Mouse (Mus musculus) yolk sac, embryonic 10.5 days (tissue): ENCODE data around the gene Frs3.
"Not testable (repeated sequence)": the region's sequence is repeated elsewhere in the genome, so short reads cannot be mapped to it uniquely, and the experiment has no call there.

Source experiments
- DNase-seq: peaks from one replicate; pipeline ENCODE4 v3.0.0-alpha.2; 2017; ENCODE audit warnings: low spot score

Frs3 gene

DNA sequence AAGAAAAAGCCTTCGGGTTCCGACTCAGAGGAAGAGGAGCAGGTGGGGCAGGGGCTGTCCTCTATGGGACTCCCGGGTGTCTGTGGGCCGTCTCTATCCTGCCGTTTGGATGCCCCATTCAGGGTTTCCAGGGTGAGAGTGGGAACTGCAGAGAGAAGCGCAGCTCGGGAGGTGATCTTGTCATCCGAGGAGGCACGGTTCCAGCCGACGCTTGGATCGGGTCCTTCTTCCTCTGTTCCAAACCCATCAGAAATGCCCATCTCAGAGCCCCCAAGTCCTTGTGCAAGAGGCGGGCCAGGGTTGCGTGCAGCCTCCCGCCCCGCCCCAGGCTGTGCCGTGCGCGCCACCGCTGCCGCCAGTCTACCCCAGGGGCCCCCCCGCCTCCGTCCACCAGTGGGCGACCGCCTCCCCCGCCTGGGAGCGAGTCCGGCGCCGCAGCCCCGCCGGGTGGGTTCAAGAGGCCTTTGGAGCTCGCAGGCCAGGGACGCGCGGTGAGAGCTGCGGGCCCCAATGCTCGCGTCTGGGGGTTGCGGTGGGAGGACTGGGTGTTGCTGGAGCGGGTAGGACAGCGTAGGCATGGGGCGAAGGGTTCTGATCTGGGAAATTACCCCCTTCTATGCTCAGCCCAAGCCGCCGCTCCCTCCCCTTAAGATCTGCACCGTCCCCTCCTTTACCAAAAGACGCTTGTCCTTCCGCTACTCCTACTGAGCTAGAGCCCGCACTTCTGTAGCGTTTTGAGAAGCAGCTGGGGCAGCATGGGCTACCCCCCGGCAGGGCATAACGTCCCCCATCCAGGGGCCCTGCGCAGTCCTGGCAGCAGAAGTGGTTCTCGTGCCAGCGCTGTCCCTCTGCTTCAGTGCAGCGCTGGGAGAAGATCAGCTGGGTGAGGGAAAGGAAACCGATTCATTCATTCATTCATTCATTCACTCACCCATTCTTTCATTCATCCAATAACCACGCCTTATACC is at the start of gene Frs3:
Gene Frs3, plus strand, starts transcription at position 423 of the 968 bp plus-strand sequence.
- peak; percentile 76 for DNase-seq

DNA sequence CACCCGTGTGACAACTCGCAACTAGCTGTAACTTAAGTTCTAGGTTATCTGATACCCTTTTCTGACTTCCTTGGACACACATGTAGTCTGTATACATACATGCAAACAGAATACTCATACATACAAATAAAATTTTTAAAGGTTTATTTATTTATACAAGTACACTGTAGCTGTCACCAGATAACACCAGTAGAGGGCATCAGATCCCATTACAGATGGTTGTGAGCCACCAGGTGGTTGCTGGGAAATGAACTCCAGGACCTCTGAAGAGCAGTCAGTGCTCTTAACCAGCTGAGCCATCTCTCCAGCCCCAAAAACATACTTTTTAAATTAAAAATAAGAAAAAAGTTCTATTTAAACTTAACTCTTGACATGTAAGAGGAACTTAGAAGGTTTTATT is 45.8 kb upstream of the Frs3 start:
- DNase-seq: no peak

DNA sequence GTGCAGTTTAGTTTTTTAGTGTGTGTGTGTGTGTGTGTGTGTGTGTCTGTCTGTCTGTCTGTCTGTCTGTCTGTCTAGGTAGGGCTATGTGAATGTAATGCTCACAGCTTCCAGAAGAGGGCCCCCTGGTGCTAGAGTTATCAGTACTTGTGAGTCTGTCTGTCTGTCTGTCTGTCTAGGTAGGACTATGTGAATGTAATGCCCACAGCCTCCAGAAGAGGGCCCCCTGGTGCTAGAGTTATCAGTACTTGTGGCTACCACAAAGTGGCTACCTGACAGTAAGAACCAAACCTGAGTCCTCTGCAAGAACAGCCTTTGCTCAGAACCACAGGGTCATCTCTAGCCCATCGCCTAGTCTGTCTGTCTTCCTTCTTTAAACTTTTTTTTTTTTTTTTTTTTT is 42.1 kb upstream of the Frs3 start:
- DNase-seq: peak; percentile 75

GRCm38 (mm10) chr17:47648966-47649365 is 39.9 kb upstream of the Frs3 start:
- no peak for DNase-seq

DNA sequence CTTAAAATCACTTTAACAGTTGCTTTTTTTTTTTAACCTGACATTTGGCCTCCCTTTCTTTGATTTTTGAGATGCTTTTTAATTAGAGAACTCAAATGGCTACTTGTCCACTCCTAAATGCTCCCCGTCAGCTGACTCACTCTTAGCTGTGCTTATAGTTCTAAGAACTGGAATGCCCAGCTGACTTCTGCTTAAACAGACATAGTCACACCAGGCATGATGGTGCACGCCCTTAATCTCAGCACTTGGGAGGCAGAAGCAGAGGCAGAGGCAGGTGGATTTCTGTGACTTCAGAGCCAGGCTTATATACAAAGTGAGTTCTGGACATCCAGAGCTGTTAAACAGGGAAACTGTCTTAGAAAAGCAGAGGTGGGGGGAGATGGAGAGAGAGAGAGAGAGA is 36.9 kb upstream of the Frs3 start:
- DNase-seq: no peak

GRCm38 (mm10) chr17:47654346-47654745 is 34.5 kb upstream of the Frs3 start:
- not testable (repeated sequence) for DNase-seq

DNA sequence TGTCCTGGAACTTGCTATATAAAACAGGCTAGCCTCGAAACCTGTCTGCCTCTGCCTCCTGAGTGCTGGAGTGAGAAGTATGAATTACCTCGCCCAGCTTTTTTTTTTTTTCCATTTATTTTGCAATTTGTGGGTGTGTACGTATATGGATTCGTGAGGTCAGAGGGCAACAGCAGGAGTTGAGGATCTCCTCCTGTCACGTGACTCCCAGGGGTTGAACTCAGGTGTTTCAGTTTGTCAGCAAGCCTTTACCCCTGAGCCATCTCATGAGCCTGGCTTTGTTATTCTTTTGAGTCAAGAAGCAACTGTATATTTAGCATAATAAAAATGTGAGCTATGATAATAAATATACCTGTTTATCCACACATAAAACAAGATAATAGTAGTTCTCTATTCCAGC is 33.1 kb upstream of the Frs3 start:
- DNase-seq: peak; percentile 43

DNA sequence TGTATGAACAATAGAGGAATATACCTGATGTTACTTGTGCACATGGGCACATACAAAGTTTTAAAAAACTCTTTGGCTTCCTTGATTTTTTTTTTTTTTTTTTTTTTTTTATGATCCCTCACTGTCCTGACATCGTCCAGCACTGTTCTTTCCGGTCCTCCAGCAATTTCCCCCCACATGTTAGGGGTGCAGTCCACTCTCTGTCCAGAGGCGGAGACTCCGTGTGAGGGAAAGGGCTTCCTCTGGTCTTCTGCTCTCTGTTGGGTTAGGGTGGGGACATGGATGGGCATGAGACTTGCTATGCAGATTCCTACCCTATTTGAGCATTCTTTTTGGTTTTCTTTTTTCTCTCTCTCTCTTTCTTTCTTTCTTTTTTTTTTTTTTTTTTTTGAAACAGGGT is 30.9 kb upstream of the Frs3 start:
- no peak for DNase-seq

DNA sequence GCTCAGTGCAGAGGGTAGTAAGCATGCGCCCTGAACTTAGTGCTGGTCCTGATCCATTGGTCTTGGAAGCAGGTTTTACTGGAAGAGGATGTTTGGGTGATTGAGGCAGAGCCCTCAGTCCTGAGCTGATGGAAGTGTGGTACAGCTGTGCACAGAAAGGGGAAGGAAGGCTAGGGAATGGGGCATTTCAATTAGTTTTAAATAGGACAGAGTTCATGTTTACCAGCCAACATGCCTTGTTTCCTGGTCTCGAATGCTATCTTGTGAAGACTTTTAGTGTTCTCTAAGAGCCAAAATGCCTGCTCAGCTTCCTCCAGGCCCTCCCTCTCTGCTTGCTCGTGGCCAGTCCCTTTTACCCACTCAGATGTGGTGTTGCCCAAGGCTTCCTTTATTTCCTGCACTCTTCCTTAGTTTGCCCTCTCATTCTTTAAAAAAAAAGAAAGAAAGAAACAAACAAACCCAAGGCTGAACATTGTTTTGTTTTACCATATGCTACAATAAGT is 30.0 kb upstream of the Frs3 start:
- DNase-seq: no peak

- no peak for DNase-seq
Measured at GRCm38 (mm10) chr17:47663009-47663713, 25.7 kb upstream of the Frs3 start.

- DNase-seq: no peak
Measured at GRCm38 (mm10) chr17:47664474-47664873, 24.4 kb upstream of the Frs3 start.

DNA sequence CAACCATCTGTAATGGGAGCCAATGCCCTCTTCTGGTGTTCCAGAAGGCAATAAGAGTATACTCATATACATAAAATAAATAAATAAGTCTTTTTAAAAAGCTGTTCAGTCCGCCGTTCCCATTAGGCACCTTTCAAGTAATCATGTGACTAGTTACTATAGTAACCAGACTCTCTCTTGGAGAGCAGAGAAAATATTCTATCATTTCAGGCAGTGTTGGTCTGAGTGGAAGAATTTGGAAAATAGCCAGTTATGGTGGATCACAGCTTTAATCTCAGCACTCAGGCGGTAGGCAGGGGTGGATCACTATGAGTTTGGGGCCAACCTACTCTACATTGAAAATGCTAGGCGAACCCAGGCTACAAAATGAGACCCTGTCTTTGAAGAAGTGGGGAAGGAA is 19.7 kb upstream of the Frs3 start:
- DNase-seq: no peak

DNA sequence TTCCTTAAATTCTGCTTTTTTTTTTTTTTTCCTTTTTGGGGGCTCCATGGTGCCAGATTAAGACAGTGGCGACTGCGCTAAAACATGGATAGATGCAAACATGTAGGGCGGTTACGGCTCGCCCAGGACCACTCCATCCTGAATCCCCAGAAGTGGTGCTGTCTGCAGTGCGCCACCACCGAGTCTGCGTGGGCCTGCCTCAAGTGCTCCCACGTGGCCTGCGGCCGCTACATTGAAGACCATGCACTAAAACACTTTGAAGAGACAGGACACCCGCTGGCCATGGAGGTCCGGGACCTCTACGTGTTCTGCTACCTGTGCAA is 16.9 kb upstream of the Frs3 start:
- DNase-seq: no peak

- DNase-seq: peak; percentile 72
Measured at GRCm38 (mm10) chr17:47672311-47673111, 16.3 kb upstream of the Frs3 start.

DNA sequence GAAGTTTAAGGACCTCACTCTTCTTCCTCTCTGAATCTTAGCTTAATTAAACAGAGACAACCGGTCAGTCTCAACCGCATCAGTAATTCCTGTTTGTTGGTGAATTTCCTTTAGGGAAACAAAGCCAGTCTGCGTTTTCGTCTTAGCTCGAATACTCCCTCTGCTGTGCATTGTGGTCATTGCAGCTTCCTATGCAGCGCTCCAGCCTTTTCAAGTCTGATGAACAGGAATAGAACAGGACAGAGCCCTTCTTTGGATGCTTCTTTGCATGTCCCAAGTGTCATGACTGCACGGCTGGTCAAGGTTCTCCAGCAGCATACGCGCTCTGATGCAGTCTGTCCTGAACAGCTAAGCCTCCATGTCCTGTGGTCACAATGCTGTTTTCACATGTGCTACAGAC is 12.2 kb upstream of the Frs3 start:
- DNase-seq: peak; percentile 56

DNA sequence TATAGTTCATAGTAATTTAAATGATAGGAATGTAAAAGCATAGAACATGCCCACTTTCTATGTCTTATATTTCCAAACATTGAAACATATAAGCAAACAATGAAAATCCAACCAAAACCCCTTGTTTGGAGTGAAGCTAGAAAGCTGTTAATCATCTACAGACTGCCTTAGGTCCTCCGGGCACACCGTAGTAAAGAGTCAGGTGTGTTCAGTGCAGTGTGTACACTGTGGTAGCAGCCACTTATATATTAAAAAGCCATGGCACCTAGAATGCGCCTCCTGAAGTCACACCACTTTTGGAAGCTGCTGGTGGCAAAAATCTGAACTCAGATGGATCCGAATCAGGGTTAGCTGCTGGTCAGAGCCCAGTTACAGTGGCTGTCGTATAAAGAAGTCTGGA is 10.6 kb upstream of the Frs3 start:
- DNase-seq: no peak

DNA sequence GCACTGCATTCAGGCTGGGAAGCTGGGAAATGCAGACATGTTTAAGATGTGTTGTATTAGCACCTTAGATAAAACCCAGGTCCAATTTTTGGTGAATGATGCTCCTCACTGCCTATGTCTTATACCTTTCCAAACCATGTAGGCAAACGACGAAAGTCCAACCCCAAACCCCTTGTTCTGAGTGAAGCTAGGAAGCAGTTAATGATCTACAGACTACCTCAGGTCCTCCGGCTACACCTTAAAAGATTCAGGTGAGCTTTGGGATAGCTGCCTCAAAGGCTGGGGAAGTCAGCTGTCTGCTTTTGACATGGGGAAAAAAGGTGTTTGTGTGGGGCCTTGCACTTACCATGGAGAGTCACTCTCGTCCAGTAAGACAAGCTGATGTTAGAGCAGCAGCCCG is 10.1 kb upstream of the Frs3 start:
- DNase-seq: peak; percentile 55

DNA sequence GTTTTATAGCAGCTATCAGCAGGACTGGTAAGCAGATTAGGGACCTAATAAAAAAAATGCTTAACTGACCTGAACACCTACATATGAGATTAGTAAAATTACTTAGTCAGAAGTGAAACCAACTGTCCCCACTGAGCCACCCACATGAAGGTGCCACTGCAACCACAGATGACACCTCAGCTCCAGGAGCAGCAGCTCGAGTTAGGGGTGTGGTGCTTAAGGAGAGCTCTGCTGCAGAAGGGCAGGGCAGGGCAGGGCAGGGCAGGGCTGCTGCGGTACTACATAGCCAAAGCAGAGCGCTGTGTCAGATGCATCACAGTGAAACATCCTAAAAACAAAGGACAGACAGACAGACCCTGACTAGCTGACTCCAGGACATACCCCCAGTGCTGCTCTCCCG is 6.0 kb upstream of the Frs3 start:
- DNase-seq: no peak

- DNase-seq: peak; percentile 94
Measured at GRCm38 (mm10) chr17:47687409-47688343, 1.2 kb upstream of the Frs3 start.

- DNase-seq: no peak
Measured at GRCm38 (mm10) chr17:47688344-47688607, 554 bp upstream of the Frs3 start, which contains the start of gene Tomm6. Tomm6 (minus strand) TSS chr17:47688386.

DNA sequence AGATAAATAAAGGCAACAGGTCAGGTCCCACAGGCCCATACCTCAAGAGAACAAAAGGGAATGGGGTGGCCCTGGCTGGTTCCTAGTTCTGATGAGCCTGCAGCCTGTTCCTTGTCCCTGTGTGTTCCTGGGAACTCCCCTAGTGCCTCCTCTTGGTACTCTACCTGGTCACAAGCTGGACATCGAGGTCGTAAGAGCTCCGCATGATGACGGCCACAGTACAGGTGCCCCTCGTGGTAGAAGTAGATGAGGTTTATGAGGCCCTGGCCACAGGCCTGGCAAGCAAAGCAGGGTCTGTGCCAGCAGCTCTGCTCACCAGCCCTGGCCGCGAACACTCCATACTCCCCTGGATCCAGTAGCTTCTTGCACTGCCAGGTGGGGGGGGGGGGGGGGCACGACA is 1.1 kb downstream of the Frs3 start:
- DNase-seq: no peak
